In the genomic region with DNA sequence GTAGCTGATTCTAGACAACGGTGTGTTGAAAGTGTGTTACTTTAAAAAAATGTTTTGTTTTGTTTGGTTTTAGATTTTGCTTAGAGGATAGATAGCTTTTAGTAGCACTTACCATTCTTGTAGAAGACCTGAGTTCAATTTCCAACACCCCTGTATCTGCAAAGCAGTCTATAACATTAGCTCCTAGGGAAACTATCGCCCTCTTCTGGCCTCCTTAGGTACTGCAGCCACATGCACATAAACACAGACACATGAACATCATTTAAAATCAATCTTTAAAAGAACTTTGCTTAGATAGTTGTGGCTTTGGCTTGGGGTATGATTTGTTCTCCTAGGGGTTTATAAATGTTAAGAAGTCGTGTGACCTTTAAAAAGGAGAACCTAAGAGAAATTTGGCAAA, we compare ENCODE assay signal across 11 mouse cellular contexts. TPM values are rescaled to one million over a fixed set of nuclear protein-coding genes. Genes with fewer than 3 reads are reported as not detected.
DNase-seq lines count a peak whose midpoint lies in the region; ATAC-seq and TF ChIP-seq lines count a peak whose summit lies in the region.
"Had no signal": no experiment of that assay in that cellular context is flagged by ENCODE, and none has a peak within 500 bp of the region (broad histone marks: within the 10 kb centered on the region; RNA-seq: fewer than 3 reads in every experiment).

No protein-coding gene starts in this region.

- no peak for ATAC-seq in kidney, postnatal 0 days (replicated peaks; ENCODE audit: low FRiP score, low read depth)
- no peak for ATAC-seq in kidney, embryonic 14.5 days (ENCODE audit: low FRiP score, low TSS enrichment)
- no peak for ATAC-seq in hindbrain, embryonic 13.5 days (ENCODE audit: low FRiP score)
- ATAC-seq: intestine, embryonic 15.5 days had no signal

- WGBS in kidney, postnatal 0 days: 86% methylated on average over 3 of the region's 3 CpGs
- WGBS in kidney, embryonic 14.5 days: 79% methylated on average over 3 of the region's 3 CpGs
- 81% methylated on average over 3 of the region's 3 CpGs for WGBS in hindbrain, embryonic 13.5 days

- H3K9ac ChIP-seq in kidney, postnatal 0 days (ENCODE audit: low read depth, low read length): no peak overlapping the region
- H3K9ac ChIP-seq in kidney, embryonic 14.5 days (ENCODE audit: low read depth, low read length): no peak overlapping the region
- no peak overlapping the region for H3K9ac ChIP-seq in hindbrain, embryonic 13.5 days
- H3K9ac ChIP-seq: intestine, embryonic 15.5 days; limb, embryonic 13.5 days had no signal

- no peak for DNase-seq in kidney, postnatal 0 days (ENCODE audit: low spot score)
- peak; percentile 52 for DNase-seq in 416B (ENCODE audit: low read depth)
- DNase-seq in B cell, adult 2 months: peak; percentile 48 to 51
- DNase-seq in c-Kit-positive CD71-positive TER-119-positive erythroid progenitor cells, embryonic 14.5 days (ENCODE audit: low spot score): peak; percentile 38
- DNase-seq in layer of hippocampus, postnatal 25 days (ENCODE audit: extremely low spot score in 1 of 2, low spot score in 1 of 2): no peak
- DNase-seq: layer of hippocampus, adult 9-11 months had no signal

- H3K27ac ChIP-seq in kidney, postnatal 0 days: peak overlapping the region; percentile 47
- H3K27ac ChIP-seq in kidney, embryonic 14.5 days (ENCODE audit: low read depth, low read length): no peak overlapping the region
- no peak overlapping the region for H3K27ac ChIP-seq in hindbrain, embryonic 13.5 days
- H3K27ac ChIP-seq: intestine, embryonic 15.5 days; limb, embryonic 13.5 days had no signal

- no peak overlapping the region for H3K4me2 ChIP-seq in kidney, postnatal 0 days (ENCODE audit: low read length)
- H3K4me2 ChIP-seq in kidney, embryonic 14.5 days (replicated peaks; ENCODE audit: low read depth, low read length): no peak overlapping the region
- no peak overlapping the region for H3K4me2 ChIP-seq in hindbrain, embryonic 13.5 days
- H3K4me2 ChIP-seq: intestine, embryonic 15.5 days; limb, embryonic 13.5 days had no signal

- H3K4me1 ChIP-seq in kidney, postnatal 0 days (replicated peaks; ENCODE audit: insufficient read depth, low read length): no peaks in the 10 kb centered on the region
- H3K4me1 ChIP-seq in kidney, embryonic 14.5 days (ENCODE audit: control insufficient read depth, insufficient read depth, low read length): peaks cover 7% of the 10 kb centered on the region; the same call in 1 of the 2 replicates
- H3K4me1 ChIP-seq in hindbrain, embryonic 13.5 days (replicated peaks): peaks cover 10% of the 10 kb centered on the region

- H3K4me3 ChIP-seq in kidney, postnatal 0 days (replicated peaks; ENCODE audit: low read depth, low read length): no peak overlapping the region
- no peak overlapping the region for H3K4me3 ChIP-seq in kidney, embryonic 14.5 days (ENCODE audit: low read length)
- no peak overlapping the region for H3K4me3 ChIP-seq in hindbrain, embryonic 13.5 days
- H3K4me3 ChIP-seq: intestine, embryonic 15.5 days; limb, embryonic 13.5 days; megakaryocyte, embryonic 14.5 days had no signal

- no peaks in the 10 kb centered on the region for H3K9me3 ChIP-seq in kidney, postnatal 0 days (replicated peaks; ENCODE audit: low read length)
- H3K9me3 ChIP-seq in kidney, embryonic 14.5 days (ENCODE audit: control insufficient read depth, low read length): 0 out of 2 replicates have a peak, but pooled peaks cover 4% of the 10 kb centered on the region
- no peaks in the 10 kb centered on the region for H3K9me3 ChIP-seq in hindbrain, embryonic 13.5 days
- H3K9me3 ChIP-seq: intestine, embryonic 15.5 days had no signal

- TF ChIP-seq CTCF in kidney, postnatal 0 days (IDR thresholded peaks at IDR 0.05; ENCODE audit: low read depth): peak; percentile 72

- no peaks in the 10 kb centered on the region for H3K27me3 ChIP-seq in kidney, postnatal 0 days (ENCODE audit: insufficient read depth, low read length)
- H3K27me3 ChIP-seq in kidney, embryonic 14.5 days (ENCODE audit: control insufficient read depth, insufficient read depth, low read length): no peaks in the 10 kb centered on the region
- H3K27me3 ChIP-seq in hindbrain, embryonic 13.5 days: no peaks in the 10 kb centered on the region
- H3K27me3 ChIP-seq: intestine, embryonic 15.5 days; limb, embryonic 13.5 days had no signal

- H3K36me3 ChIP-seq in kidney, postnatal 0 days (ENCODE audit: insufficient read depth, low read length): no peaks in the 10 kb centered on the region
- no peaks in the 10 kb centered on the region for H3K36me3 ChIP-seq in kidney, embryonic 14.5 days (ENCODE audit: control insufficient read depth, insufficient read depth, low read length)
- H3K36me3 ChIP-seq in hindbrain, embryonic 13.5 days: no peaks in the 10 kb centered on the region
- H3K36me3 ChIP-seq: intestine, embryonic 15.5 days; limb, embryonic 13.5 days had no signal

RNA-seq across cellular contexts. Expression of a gene that starts 10.1 kb away (rescaled TPM):
- 147 and 164 TPM in 2 replicates for polyA plus RNA-seq in kidney, postnatal 0 days (2015; fragmentation: Nextera tagmentation; extraction: Ambion mirVana)
- polyA plus RNA-seq in kidney, embryonic 14.5 days (2014; fragmentation: Nextera tagmentation; extraction: Ambion mirVana): 153 and 164 TPM in 2 replicates
- polyA plus RNA-seq in hindbrain, embryonic 13.5 days (2015; fragmentation: Nextera tagmentation; extraction: Ambion mirVana): 132 and 138 TPM in 2 replicates
- 100 to 1,000 TPM in 1 of 2 experiments, 10 to 100 TPM in 1; 91.1 to 104 TPM for total RNA-seq in layer of hippocampus, postnatal 25 days (2021)

Comparison
In these comparisons a context has a peak if more than half of its experiments do, and no peak if none do; other contexts are left out.
1. DNase-seq: peak in 416B (single experiment), B cell, adult 2 months (2 of 2) and c-Kit-positive CD71-positive TER-119-positive erythroid progenitor cells, embryonic 14.5 days (single experiment); none in kidney, postnatal 0 days (single experiment) and layer of hippocampus, postnatal 25 days (0 of 2).